Mouse (Mus musculus): Measurements from ENCODE around the gene Sult1d1.

DNA sequence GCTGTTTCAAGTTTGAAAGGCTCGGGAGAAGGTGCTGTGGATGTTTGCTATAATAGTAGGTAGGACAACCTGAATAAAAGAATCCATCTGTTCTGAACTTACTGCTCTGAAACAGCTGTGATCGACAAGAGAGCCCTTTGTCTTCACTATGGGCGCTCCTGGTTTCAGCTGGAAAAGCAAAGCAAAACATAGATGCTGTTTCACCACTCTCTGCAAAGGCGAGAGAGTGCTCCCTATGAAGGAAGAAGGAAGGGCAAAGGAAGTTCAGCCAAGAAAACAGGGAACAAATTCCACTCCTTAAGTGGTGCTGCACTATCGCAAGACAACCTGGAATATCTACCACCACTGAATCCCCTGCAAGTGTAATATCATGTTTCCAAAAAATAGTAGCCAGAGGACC lies 4.7 kb upstream of the Sult1d1 start:
- TF ChIP-seq CTCF (IDR thresholded peaks at IDR 0.05): no peak
- TF ChIP-seq EP300 (IDR thresholded peaks at IDR 0.05; ENCODE audit: insufficient read depth, low read depth, low read length): no peak
